8 mouse cellular contexts compared by ENCODE assay signal in the genomic region with DNA sequence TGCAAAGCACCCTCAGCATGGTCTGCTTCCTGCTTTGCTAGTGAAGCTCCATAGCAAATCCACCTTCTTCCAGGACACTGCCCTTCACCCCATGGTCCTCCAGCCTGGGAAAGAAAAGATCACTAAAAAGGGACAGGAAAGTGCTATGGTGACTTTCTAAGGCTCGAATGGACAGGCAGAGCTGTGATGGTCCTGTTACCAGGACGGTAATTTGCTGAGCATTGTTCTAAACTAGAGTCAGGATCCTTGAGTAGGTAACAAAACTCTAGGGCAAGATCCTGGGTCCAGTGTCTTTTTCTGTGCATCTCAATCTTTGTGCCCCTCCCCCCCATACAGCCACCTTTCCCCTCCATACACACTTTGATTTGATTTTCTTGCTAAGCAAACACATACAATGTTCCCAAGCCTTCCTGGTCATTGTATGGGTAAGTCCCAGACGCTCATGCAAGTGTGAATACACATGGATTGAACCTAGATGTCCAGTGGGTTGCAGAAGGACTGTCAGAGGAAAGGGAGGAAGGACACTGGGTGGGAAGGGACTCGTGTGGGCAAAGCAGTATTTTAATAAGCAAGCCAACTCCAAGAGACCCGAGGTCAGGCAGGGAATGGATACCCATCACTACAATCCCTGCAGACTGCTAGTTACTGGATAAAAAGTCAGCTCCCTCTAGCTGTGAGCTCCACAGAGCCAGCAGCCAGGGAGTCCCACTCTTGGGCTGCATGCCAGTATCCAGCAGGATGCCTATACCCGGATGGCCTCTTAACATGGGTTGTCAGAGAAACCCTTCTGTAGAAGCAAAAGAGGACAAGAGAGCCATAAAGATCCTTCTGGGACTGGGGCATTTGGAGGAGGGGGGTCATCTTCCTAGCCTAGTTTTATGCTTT.
A peak's percentile ranks its signal among the peaks of the same experiment; 100 is the strongest.
DNase-seq lines count a peak whose midpoint lies in the region; ATAC-seq lines count a peak whose summit lies in the region.

No protein-coding gene starts in this region.

- no peaks in the 10 kb centered on the region for H3K9me3 ChIP-seq in heart, embryonic 14.5 days (ENCODE audit: control insufficient read depth, low read length)

- peak overlapping the region; percentile 6; the same call in 1 of the 2 replicates for H3K9ac ChIP-seq in heart, embryonic 14.5 days (ENCODE audit: low read length)

- 0 out of 2 replicates have a peak overlapping the region, but pooled peaks have one; percentile 8 for H3K4me2 ChIP-seq in heart, embryonic 14.5 days (ENCODE audit: low read length)

- H3K4me3 ChIP-seq in heart, embryonic 14.5 days (ENCODE audit: control insufficient read depth in 1 of 2, insufficient read depth in 1 of 2, low read depth in 1 of 2, low read length in 2 of 2): no peak overlapping the region

- no peaks in the 10 kb centered on the region for H3K36me3 ChIP-seq in heart, embryonic 14.5 days (ENCODE audit: control insufficient read depth, insufficient read depth, low read length)

- peak overlapping the region; percentile 72 to 74 for H3K27ac ChIP-seq in heart, embryonic 14.5 days (replicated peaks in 1 of 2; ENCODE audit: control insufficient read depth in 1 of 2, insufficient read depth in 1 of 2, low read depth in 2 of 2, low read length in 2 of 2)

- ATAC-seq in heart, embryonic 14.5 days (ENCODE audit: insufficient number of reproducible peaks, insufficient read depth, low FRiP score, low read depth): peak; percentile 54; the same call in 1 of the 2 replicates

- peak; percentile 57 for DNase-seq in gastrocnemius, postnatal 10 days
- DNase-seq in gastrocnemius, adult 18-20 months (ENCODE audit: low spot score): no peak
- DNase-seq in brain, adult 2 months (ENCODE audit: low read depth, low spot score): peak; percentile 52
- DNase-seq in kidney, postnatal 14 days: peak; percentile 85
- DNase-seq in lung, postnatal 10 days: peak; percentile 85
- no peak for DNase-seq in c-Kit-positive CD71-positive TER-119-positive erythroid progenitor cells, embryonic 14.5 days (ENCODE audit: low spot score)
- no peak for DNase-seq in cerebellum, adult 9-11 months

- H3K27me3 ChIP-seq in heart, embryonic 14.5 days (ENCODE audit: control insufficient read depth, insufficient read depth, low read length): no peaks in the 10 kb centered on the region

- WGBS in heart, embryonic 14.5 days: 29% methylated on average over 6 of the region's 6 CpGs

- H3K4me1 ChIP-seq in heart, embryonic 14.5 days (ENCODE audit: control insufficient read depth in 2 of 2, insufficient read depth in 2 of 2, low read length in 2 of 2): peaks cover 23 to 44% of the 10 kb centered on the region in 2 experiments

Comparison
In these comparisons a context has a peak if more than half of its experiments do, and no peak if none do; other contexts are left out.
1. DNase-seq: peak in gastrocnemius, postnatal 10 days (single experiment), brain, adult 2 months (single experiment), kidney, postnatal 14 days (single experiment) and lung, postnatal 10 days (single experiment); none in gastrocnemius, adult 18-20 months (single experiment), c-Kit-positive CD71-positive TER-119-positive erythroid progenitor cells, embryonic 14.5 days (single experiment) and cerebellum, adult 9-11 months (single experiment).